Mouse (Mus musculus): Measurements from ENCODE around the gene Cdyl. TPM values are rescaled to one million over a fixed set of nuclear protein-coding genes. Genes with fewer than 3 reads are reported as not detected.

Gene Cdyl
- polyA plus RNA-seq, 1 experiment from 2014 or later: 4.1 TPM

GRCm38 (mm10) chr13:35749194-35749593 is 89.6 kb downstream of the Cdyl start:
- Histone ChIP-seq H3K27ac (no peak overlapping the region), H3K36me3 (replicated peaks) (no peaks in the 10 kb centered on the region), H3K9me3 (peaks cover 12% of the 10 kb centered on the region), H3K4me3 (no peak overlapping the region), H3K27me3 (replicated peaks) (no peaks in the 10 kb centered on the region), H3K4me2 (no peak overlapping the region), H3K4me1 (no peaks in the 10 kb centered on the region), H3K9ac (no peak overlapping the region)
- no peak for ATAC-seq (replicated peaks)
- 92% methylated on average over 4 of the region's 4 CpGs for WGBS

- Histone ChIP-seq H3K4me2 (no peak overlapping the region), H3K27ac (no peak overlapping the region), H3K27me3 (replicated peaks) (no peaks in the 10 kb centered on the region), H3K9ac (no peak overlapping the region), H3K9me3 (peaks cover 12% of the 10 kb centered on the region), H3K36me3 (replicated peaks) (no peaks in the 10 kb centered on the region), H3K4me3 (no peak overlapping the region), H3K4me1 (no peaks in the 10 kb centered on the region)
- WGBS: 90% methylated on average over 5 of the region's 5 CpGs
- no peak for ATAC-seq (replicated peaks)
These were observed 90.0 kb downstream of the Cdyl start for GRCm38 (mm10) chr13:35749680-35750079.

- Histone ChIP-seq H3K27ac (no peak overlapping the region), H3K4me1 (no peaks in the 10 kb centered on the region), H3K9ac (no peak overlapping the region), H3K36me3 (replicated peaks) (no peaks in the 10 kb centered on the region), H3K4me3 (no peak overlapping the region), H3K4me2 (no peak overlapping the region), H3K27me3 (replicated peaks) (no peaks in the 10 kb centered on the region), H3K9me3 (peaks cover 3% of the 10 kb centered on the region; the same call in 1 of the 2 replicates)
- ATAC-seq (replicated peaks): no peak
- 90% methylated on average over 7 of the region's 7 CpGs for WGBS
These were observed 92.4 kb downstream of the Cdyl start for GRCm38 (mm10) chr13:35752046-35752445.

- no peak for ATAC-seq (replicated peaks)
- H3K9me3 ChIP-seq: no peaks in the 10 kb centered on the region
- no peak overlapping the region for H3K4me2 ChIP-seq
- H3K4me3 ChIP-seq: no peak overlapping the region
- no peaks in the 10 kb centered on the region for H3K27me3 ChIP-seq (replicated peaks)
- H3K27ac ChIP-seq: no peak overlapping the region
- H3K36me3 ChIP-seq (replicated peaks): no peaks in the 10 kb centered on the region
- H3K9ac ChIP-seq: no peak overlapping the region
- H3K4me1 ChIP-seq: no peaks in the 10 kb centered on the region
- 92% methylated on average over 6 of the region's 6 CpGs for WGBS
These were observed 95.4 kb downstream of the Cdyl start for GRCm38 (mm10) chr13:35755002-35755401.

- whole genome bisulfite sequencing: 82% methylated on average over 8 of the region's 8 CpGs
- no peak overlapping the region for H3K4me2 ChIP-seq
- no peak overlapping the region for H3K27ac ChIP-seq
- H3K9ac ChIP-seq: no peak overlapping the region
- no peak for ATAC-seq (replicated peaks)
- H3K4me1 ChIP-seq: no peaks in the 10 kb centered on the region
- no peaks in the 10 kb centered on the region for H3K9me3 ChIP-seq
- H3K4me3 ChIP-seq: no peak overlapping the region
- H3K27me3 ChIP-seq (replicated peaks): no peaks in the 10 kb centered on the region
- H3K36me3 ChIP-seq (replicated peaks): no peaks in the 10 kb centered on the region
These were observed 96.1 kb downstream of the Cdyl start for GRCm38 (mm10) chr13:35755655-35756283.

GRCm38 (mm10) chr13:35756393-35757338 is 97.0 kb downstream of the Cdyl start:
- Histone ChIP-seq H3K36me3 (replicated peaks) (no peaks in the 10 kb centered on the region), H3K9ac (no peak overlapping the region), H3K9me3 (no peaks in the 10 kb centered on the region), H3K4me2 (no peak overlapping the region), H3K4me3 (no peak overlapping the region), H3K4me1 (no peaks in the 10 kb centered on the region), H3K27ac (no peak overlapping the region), H3K27me3 (replicated peaks) (no peaks in the 10 kb centered on the region)
- 90% methylated on average over 21 of the region's 21 CpGs for WGBS
- ATAC-seq (replicated peaks): no peak

GRCm38 (mm10) chr13:35760372-35760771 is 100.7 kb downstream of the Cdyl start:
- Histone ChIP-seq H3K27me3 (replicated peaks) (no peaks in the 10 kb centered on the region), H3K9me3 (no peaks in the 10 kb centered on the region), H3K27ac (no peak overlapping the region), H3K4me2 (no peak overlapping the region), H3K4me1 (no peaks in the 10 kb centered on the region), H3K36me3 (replicated peaks) (no peaks in the 10 kb centered on the region), H3K9ac (no peak overlapping the region), H3K4me3 (no peak overlapping the region)
- 92% methylated on average over 2 of the region's 2 CpGs for WGBS
- no peak for ATAC-seq (replicated peaks)

GRCm38 (mm10) chr13:35764559-35764958 is 104.9 kb downstream of the Cdyl start:
- no peak overlapping the region for H3K9ac ChIP-seq
- H3K27me3 ChIP-seq (replicated peaks): no peaks in the 10 kb centered on the region
- H3K27ac ChIP-seq: no peak overlapping the region
- 60% methylated on average over 3 of the region's 3 CpGs for WGBS
- ATAC-seq (replicated peaks): no peak
- 0 out of 2 replicates have a peak, but pooled peaks cover 5% of the 10 kb centered on the region for H3K4me1 ChIP-seq
- no peak overlapping the region for H3K4me3 ChIP-seq
- H3K36me3 ChIP-seq (replicated peaks): no peaks in the 10 kb centered on the region
- H3K9me3 ChIP-seq: no peaks in the 10 kb centered on the region
- H3K4me2 ChIP-seq: no peak overlapping the region

- ATAC-seq (replicated peaks): no peak
These were observed 106.2 kb downstream of the Cdyl start for GRCm38 (mm10) chr13:35765817-35766216.

GRCm38 (mm10) chr13:35769673-35770072 is 110.0 kb downstream of the Cdyl start:
- no peak for ATAC-seq (replicated peaks)
- Histone ChIP-seq H3K27ac (no peak overlapping the region), H3K4me2 (no peak overlapping the region), H3K9me3 (no peaks in the 10 kb centered on the region), H3K9ac (no peak overlapping the region), H3K4me3 (no peak overlapping the region), H3K4me1 (0 out of 2 replicates have a peak, but pooled peaks cover 5% of the 10 kb centered on the region), H3K27me3 (replicated peaks) (no peaks in the 10 kb centered on the region), H3K36me3 (replicated peaks) (no peaks in the 10 kb centered on the region)
- 34% methylated on average over 2 of the region's 2 CpGs for WGBS

More at GRCm38 (mm10) chr13:35765817-35766216, 106.2 kb downstream of the Cdyl start:
- Histone ChIP-seq H3K4me1 (0 out of 2 replicates have a peak, but pooled peaks cover 5% of the 10 kb centered on the region), H3K36me3 (replicated peaks) (no peaks in the 10 kb centered on the region), H3K9ac (no peak overlapping the region), H3K27me3 (replicated peaks) (no peaks in the 10 kb centered on the region), H3K4me2 (no peak overlapping the region), H3K4me3 (no peak overlapping the region), H3K27ac (no peak overlapping the region), H3K9me3 (no peaks in the 10 kb centered on the region)
- 17% methylated on average over 2 of the region's 2 CpGs for whole genome bisulfite sequencing

GRCm38 (mm10) chr13:35770421-35770820 is 110.8 kb downstream of the Cdyl start:
- H3K4me1 ChIP-seq: 0 out of 2 replicates have a peak, but pooled peaks cover 5% of the 10 kb centered on the region
- WGBS: 90% methylated on average over 9 of the region's 9 CpGs
- no peak overlapping the region for H3K4me3 ChIP-seq
- no peaks in the 10 kb centered on the region for H3K36me3 ChIP-seq (replicated peaks)
- no peaks in the 10 kb centered on the region for H3K27me3 ChIP-seq (replicated peaks)
- ATAC-seq (replicated peaks): no peak
- no peak overlapping the region for H3K4me2 ChIP-seq
- H3K27ac ChIP-seq: no peak overlapping the region
- no peak overlapping the region for H3K9ac ChIP-seq
- H3K9me3 ChIP-seq: no peaks in the 10 kb centered on the region

- H3K4me1 ChIP-seq: no peaks in the 10 kb centered on the region
- H3K4me3 ChIP-seq: no peak overlapping the region
- no peak overlapping the region for H3K4me2 ChIP-seq
- ATAC-seq (replicated peaks): no peak
- no peaks in the 10 kb centered on the region for H3K27me3 ChIP-seq (replicated peaks)
- H3K9ac ChIP-seq: no peak overlapping the region
- WGBS: 60% methylated on average over 9 of the region's 9 CpGs
- H3K36me3 ChIP-seq (replicated peaks): no peaks in the 10 kb centered on the region
- H3K27ac ChIP-seq: no peak overlapping the region
- H3K9me3 ChIP-seq: no peaks in the 10 kb centered on the region
These were observed 112.3 kb downstream of the Cdyl start for GRCm38 (mm10) chr13:35771968-35772382.

Data from midbrain, embryonic 15.5 days (tissue).